1 mouse cellular context compared by ENCODE assay signal in the genomic region with DNA sequence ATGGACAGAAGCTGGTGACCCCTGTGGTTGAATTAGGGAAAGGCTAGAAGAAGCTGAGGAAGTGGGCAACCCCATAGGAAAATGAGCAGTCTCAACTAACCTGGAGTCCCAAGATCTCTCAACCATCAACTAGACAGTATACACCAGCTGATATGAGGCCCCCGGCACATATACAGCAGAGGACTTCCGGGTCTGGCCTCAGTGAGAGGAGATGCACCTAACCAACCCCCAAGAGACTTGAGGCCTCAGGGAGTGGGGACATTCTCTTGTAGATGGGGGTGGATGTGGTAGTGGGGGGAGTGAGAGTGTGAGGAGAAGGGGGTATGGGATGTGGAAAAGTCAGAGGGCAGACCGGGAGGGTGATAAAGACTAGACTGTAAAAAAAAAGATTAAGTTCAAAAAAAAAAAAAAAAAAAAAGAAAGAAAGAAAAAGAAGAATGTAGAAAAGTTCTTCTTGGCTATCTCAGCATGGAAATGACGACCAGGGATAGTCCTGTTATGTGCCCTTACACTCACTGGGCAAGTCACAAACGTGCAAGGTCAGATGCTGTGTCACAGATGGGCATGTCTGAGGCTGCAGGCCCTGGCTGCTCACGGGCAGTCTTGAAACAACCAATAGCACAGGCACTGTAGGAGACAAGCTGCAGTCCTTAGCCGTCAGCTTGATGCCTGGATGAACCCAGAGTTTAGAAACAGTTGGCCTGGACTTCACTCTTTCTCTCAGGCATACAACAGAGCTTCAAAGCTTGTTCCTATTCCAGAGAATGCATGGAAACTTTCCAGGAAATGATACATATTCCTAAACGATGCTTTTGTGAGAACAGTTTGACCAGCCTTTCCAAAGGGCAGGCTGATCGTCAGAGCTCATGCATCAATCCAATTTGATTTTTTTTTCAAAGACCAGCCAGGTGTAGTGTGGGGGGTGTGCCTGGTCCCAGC.
TF ChIP-seq lines count a peak whose summit lies in the region.

No protein-coding gene starts in this region.

TF ChIP-seq in CH12.LX, 34 proteins besides CTCF, POLR2A, EP300 and RAD21 (continued from another document):
- TF ChIP-seq TCF12 (IDR thresholded peaks at IDR 0.05; ENCODE audit: low read depth, low read length): 0 out of 2 replicates have a peak, but pooled peaks have one; percentile 22
- TF ChIP-seq USF1 (IDR thresholded peaks at IDR 0.05; ENCODE audit: low read depth, low read length): no peak
- no peak for TF ChIP-seq PAX5 (IDR thresholded peaks at IDR 0.05; ENCODE audit: low read length)
- no peak for TF ChIP-seq MYC (IDR thresholded peaks at IDR 0.05; ENCODE audit: low read depth, low read length)
- TF ChIP-seq MXI1 (IDR thresholded peaks at IDR 0.05; ENCODE audit: low read depth, low read length): no peak
